Mouse (Mus musculus): ENCODE measurements around the gene Plscr1. TPM values are rescaled to one million over a fixed set of nuclear protein-coding genes. Genes with fewer than 3 reads are reported as not detected.

The Plscr1 gene
- polyA plus RNA-seq, 1 experiment from 2014 or later = 38.7 TPM

GRCm38 (mm10) chr9:92226795-92227194 is 22.8 kb upstream of the Plscr1 start:
- Histone ChIP-seq H3K4me3 (no peak overlapping the region), H3K36me3 (no peaks in the 10 kb centered on the region), H3K27me3 (ENCODE audit: insufficient read depth, poor library complexity, severe bottlenecking) (no peaks in the 10 kb centered on the region), H3K4me1 (peaks cover 5% of the 10 kb centered on the region; the same call in 1 of the 2 replicates), H3K27ac (no peak overlapping the region), H3K9me3 (no peaks in the 10 kb centered on the region)
- 80% methylated on average over 3 of the region's 3 CpGs for WGBS
- DNase-seq (ENCODE audit: low spot score) = no peak

- Histone ChIP-seq H3K27ac (no peak overlapping the region), H3K9me3 (no peaks in the 10 kb centered on the region), H3K36me3 (no peaks in the 10 kb centered on the region), H3K4me3 (no peak overlapping the region), H3K4me1 (peaks cover 5% of the 10 kb centered on the region; the same call in 1 of the 2 replicates), H3K27me3 (ENCODE audit: insufficient read depth, poor library complexity, severe bottlenecking) (no peaks in the 10 kb centered on the region)
- no peak for DNase-seq (ENCODE audit: low spot score)
- WGBS = 89% methylated on average over 16 of the region's 16 CpGs
Observed at GRCm38 (mm10) chr9:92228867-92229832, 20.4 kb upstream of the Plscr1 start.

GRCm38 (mm10) chr9:92229833-92230205 is 19.7 kb upstream of the Plscr1 start:
- Histone ChIP-seq H3K27ac (no peak overlapping the region), H3K4me3 (no peak overlapping the region), H3K27me3 (ENCODE audit: insufficient read depth, poor library complexity, severe bottlenecking) (no peaks in the 10 kb centered on the region), H3K9me3 (no peaks in the 10 kb centered on the region), H3K36me3 (no peaks in the 10 kb centered on the region), H3K4me1 (peaks cover 5% of the 10 kb centered on the region; the same call in 1 of the 2 replicates)
- no peak for DNase-seq (ENCODE audit: low spot score)
- 46% methylated on average over 2 of the region's 2 CpGs for WGBS

GRCm38 (mm10) chr9:92234901-92235458 is 14.6 kb upstream of the Plscr1 start:
- DNase-seq (ENCODE audit: low spot score) = no peak
- H3K4me3 ChIP-seq = no peak overlapping the region
- H3K36me3 ChIP-seq = no peaks in the 10 kb centered on the region
- no peaks in the 10 kb centered on the region for H3K9me3 ChIP-seq
- 87% methylated on average over 11 of the region's 11 CpGs for WGBS
- no peaks in the 10 kb centered on the region for H3K27me3 ChIP-seq (ENCODE audit: insufficient read depth, poor library complexity, severe bottlenecking)
- H3K27ac ChIP-seq = no peak overlapping the region
- peaks cover 3% of the 10 kb centered on the region; the same call in 1 of the 2 replicates for H3K4me1 ChIP-seq

DNA sequence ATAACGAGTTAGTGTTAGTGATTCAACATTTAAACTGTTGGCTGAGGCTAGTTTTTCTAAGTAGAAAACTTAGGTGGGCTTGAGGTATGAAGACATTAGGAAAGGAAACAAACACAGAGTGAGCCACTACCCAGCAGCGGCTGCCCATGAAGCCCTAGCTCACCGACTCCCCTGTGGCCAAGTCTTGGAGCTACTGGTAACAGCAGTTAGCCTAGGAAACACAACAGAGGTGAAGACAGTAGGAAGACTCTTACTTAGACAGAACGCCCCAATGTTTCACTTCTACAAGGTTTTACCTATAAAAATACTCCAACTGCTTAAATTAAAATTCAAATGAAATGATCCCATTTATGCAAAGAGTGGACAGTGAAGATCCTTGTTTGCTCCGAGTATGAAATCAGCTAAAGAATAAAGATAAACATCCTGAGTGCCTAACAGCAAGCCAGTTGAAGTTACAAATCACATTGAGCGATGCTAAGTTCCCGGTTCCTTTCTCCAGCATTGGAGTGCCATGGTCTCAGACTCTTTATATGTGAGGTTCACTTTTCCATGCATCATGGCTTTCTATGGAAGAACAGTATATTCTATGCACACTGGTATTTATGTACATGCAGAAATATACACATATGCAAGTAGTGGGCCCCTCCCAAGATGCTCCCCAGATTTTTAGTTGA is 640 bp upstream of the Plscr1 start:
- 80% methylated on average over 7 of the region's 7 CpGs for WGBS
- Histone ChIP-seq H3K27me3 (ENCODE audit: insufficient read depth, poor library complexity, severe bottlenecking) (no peaks in the 10 kb centered on the region), H3K36me3 (no peaks in the 10 kb centered on the region), H3K27ac (no peak overlapping the region), H3K4me3 (no peak overlapping the region), H3K4me1 (peaks cover 7% of the 10 kb centered on the region), H3K9me3 (no peaks in the 10 kb centered on the region)
- DNase-seq (ENCODE audit: low spot score) = no peak

DNA sequence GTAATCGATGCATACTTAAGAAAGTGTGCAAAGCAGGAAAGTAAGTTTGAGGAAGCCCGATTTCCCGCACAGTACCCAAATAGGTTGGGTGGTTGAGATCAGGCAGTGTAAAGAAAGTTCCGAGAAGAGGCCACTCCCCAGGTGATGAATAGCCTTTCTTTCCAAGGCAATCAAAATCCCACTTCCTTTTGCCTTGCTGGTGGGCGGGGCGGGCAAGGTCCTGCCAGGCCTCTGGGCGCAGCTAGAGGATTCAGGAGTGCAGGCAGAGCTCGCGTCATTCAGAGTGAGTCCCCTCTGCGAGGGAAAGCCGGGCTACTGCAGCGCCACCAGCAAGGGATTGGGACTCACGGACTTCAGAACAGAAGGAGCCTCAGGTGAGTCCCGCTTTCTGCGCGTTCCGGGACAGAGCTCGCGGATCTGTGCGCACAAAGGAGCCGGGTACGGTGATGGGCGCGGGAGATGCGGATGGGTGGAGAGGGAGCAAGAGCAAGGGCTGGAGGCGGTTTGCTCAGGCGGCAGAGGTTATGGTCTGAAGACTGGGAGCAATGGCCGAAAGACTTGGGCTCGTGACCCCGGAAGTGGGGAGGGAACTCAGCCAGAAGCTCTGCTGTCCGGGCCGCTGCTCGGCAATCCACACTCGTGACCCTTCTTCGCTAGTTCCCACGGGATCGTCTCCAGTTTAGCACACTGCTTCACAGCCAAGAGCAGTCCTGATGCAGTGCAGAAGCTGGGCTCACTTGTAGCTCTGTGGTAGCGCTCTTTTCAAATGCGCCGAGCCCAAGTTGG is 630 bp downstream of the Plscr1 start:
- Histone ChIP-seq H3K27ac (peak overlapping the region; percentile 96), H3K36me3 (no peaks in the 10 kb centered on the region), H3K4me1 (peaks cover 7% of the 10 kb centered on the region), H3K27me3 (ENCODE audit: insufficient read depth, poor library complexity, severe bottlenecking) (no peaks in the 10 kb centered on the region), H3K9me3 (no peaks in the 10 kb centered on the region), H3K4me3 (peak overlapping the region; percentile 73)
- under 1% methylated on average over 40 of the region's 40 CpGs for WGBS
- peak; percentile 93 for DNase-seq (ENCODE audit: low spot score)

DNA sequence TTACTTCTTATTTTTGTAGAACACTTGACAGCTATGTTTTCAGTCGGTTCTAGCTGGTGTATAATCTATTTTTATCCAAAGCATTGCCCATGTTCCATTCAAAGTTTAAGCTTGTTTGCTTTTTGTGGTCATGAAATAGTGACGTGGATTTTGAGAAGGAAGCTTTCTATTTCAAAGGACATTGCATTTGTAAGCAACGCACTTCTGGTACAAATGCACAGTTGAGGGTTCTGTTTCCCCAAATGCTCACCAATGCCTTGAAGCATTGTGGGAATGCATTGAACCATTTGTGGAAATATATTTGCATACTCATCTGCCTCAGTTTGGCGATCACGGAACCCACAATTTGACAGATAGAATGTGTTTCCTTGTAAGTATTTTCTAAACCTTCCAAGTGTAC is 3.2 kb downstream of the Plscr1 start:
- Histone ChIP-seq H3K27ac (no peak overlapping the region), H3K9me3 (no peaks in the 10 kb centered on the region), H3K4me3 (no peak overlapping the region), H3K27me3 (ENCODE audit: insufficient read depth, poor library complexity, severe bottlenecking) (no peaks in the 10 kb centered on the region), H3K36me3 (no peaks in the 10 kb centered on the region), H3K4me1 (peaks cover 7% of the 10 kb centered on the region)
- 86% methylated on average over 5 of the region's 5 CpGs for WGBS
- no peak for DNase-seq (ENCODE audit: low spot score)

DNA sequence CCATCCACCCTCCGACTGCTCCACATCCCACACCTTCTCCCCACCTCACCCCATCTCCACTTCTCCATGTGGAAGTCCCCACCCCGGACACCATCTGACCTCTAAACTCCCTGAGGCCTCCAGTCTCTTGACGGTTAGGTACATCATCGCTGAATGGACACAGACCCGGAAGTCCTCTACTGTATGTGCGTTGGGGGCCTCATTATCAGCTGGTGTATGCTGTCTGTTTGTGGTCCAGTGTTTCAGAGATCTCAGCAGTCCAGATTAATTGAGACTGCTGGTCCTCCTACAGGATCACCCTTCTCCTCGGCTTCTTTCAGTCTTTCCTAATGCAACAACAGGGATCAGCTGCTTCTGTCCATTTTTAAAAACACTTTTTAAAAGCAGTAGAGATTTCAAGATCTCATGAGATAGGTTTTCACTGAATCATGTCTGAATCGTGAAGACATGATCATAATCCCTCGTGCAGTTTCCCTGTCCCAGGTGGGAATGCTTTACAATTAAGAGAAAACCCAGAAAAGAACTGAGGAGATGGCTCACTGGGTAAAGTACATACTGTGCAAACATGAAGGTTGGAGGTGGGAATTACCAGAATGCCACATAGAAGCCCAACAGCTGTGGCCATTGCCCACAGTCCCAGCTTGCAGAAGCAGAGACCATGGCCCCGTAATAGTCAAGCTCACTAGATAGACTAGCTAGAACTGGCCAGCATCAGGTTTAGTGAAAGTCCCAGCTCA is 4.2 kb downstream of the Plscr1 start:
- Histone ChIP-seq H3K27me3 (ENCODE audit: insufficient read depth, poor library complexity, severe bottlenecking) (no peaks in the 10 kb centered on the region), H3K4me3 (no peak overlapping the region), H3K36me3 (no peaks in the 10 kb centered on the region), H3K9me3 (no peaks in the 10 kb centered on the region), H3K27ac (no peak overlapping the region), H3K4me1 (peaks cover 7% of the 10 kb centered on the region)
- WGBS = 87% methylated on average over 10 of the region's 10 CpGs
- no peak for DNase-seq (ENCODE audit: low spot score)

DNA sequence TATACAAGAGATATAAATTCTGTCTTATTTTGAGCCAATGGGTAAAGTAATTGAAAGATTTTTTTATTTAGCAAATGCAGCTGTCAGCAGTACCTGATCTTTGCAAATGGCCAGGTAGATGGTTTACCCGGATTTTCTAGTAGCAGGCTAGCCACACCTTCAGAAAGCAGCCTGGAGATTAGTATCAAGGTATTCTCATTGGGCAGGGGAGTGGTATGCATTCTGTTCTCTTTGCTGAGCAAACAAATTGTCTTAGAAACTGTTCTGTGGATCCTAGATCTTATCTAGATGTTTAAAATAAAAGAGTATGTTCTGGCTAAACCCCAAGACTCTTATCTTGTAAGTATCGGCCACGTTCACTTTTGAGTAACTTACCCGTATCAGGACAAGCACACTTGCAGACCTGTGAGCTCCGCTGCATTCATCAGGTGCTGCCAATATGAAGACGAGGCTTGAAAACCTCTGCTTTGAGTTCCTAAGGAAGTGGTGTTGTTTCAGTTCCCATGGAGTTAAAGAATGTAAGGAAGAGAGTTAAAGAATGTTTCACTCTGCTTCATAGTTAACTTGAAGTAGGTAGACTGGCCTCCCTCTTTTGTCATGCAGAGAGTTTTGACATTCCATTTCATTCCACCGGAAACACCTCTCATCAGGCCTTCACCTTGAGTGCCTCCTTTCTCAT is 11.1 kb downstream of the Plscr1 start:
- Histone ChIP-seq H3K4me3 (no peak overlapping the region), H3K36me3 (peaks cover 33% of the 10 kb centered on the region), H3K4me1 (no peaks in the 10 kb centered on the region), H3K27me3 (ENCODE audit: insufficient read depth, poor library complexity, severe bottlenecking) (no peaks in the 10 kb centered on the region), H3K9me3 (no peaks in the 10 kb centered on the region), H3K27ac (no peak overlapping the region)
- WGBS = 70% methylated on average over 7 of the region's 7 CpGs
- no peak for DNase-seq (ENCODE audit: low spot score)

DNA sequence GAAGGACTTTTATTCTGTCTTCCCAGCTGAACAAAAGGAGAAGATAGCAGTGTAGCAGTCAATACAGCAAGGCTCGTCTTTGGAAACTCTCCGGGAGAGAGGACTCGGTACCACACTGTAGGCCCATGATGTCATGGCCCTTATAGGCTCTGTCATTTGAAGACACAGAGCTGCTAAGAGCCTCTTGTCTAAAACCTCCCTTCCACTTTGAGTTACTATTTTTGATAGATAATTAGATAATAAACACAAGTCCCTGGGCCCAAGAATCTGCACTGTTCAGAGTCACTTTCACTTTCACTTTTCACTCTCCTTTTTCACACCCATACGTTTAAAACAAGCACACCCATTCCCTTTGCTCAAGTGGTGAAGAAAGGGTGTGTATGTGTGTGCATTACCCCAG is 16.2 kb downstream of the Plscr1 start:
- H3K27me3 ChIP-seq (ENCODE audit: insufficient read depth, poor library complexity, severe bottlenecking) = no peaks in the 10 kb centered on the region
- no peaks in the 10 kb centered on the region for H3K4me1 ChIP-seq
- H3K36me3 ChIP-seq = peaks cover 63% of the 10 kb centered on the region
- no peaks in the 10 kb centered on the region for H3K9me3 ChIP-seq
- no peak overlapping the region for H3K4me3 ChIP-seq
- H3K27ac ChIP-seq = no peak overlapping the region
- 75% methylated on average over 4 of the region's 4 CpGs for WGBS
- no peak for DNase-seq (ENCODE audit: low spot score)

DNA sequence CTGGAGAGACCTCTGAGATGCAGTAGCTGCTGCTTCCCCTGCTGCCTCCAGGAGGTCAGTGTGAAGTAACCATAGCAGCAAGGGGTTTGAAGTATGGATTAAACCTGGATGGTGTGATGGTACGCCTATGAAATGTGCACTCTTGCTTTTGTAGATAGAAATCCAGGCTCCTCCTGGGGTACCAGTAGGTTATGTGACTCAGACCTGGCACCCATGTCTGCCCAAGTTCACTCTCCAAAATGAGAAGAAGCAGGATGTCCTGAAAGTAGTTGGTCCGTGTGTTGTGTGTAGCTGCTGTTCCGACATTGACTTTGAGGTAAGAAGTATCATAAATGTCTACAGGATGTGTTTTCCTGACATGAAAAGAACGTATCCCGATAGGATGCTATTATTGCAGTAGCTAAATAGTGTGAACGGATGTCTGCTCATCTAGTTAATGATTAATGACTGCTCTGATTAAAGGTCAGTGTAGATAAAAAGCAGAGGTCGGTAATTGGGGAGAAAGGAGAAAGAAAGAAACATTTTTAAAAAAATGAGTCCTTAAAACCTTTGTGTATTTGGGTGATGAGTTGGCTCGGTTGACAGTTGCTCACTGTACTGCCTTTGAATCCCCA is 17.1 kb downstream of the Plscr1 start:
- no peaks in the 10 kb centered on the region for H3K4me1 ChIP-seq
- no peaks in the 10 kb centered on the region for H3K9me3 ChIP-seq
- peaks cover 66% of the 10 kb centered on the region for H3K36me3 ChIP-seq
- H3K27me3 ChIP-seq (ENCODE audit: insufficient read depth, poor library complexity, severe bottlenecking) = no peaks in the 10 kb centered on the region
- H3K27ac ChIP-seq = no peak overlapping the region
- no peak overlapping the region for H3K4me3 ChIP-seq
- WGBS = 85% methylated on average over 8 of the region's 8 CpGs
- DNase-seq (ENCODE audit: low spot score) = no peak
